Mouse (Mus musculus) heart, postnatal 0 days (tissue): ENCODE data around the gene Acbd3.

ENCODE experiments used
- CTCF ChIP-seq: IDR thresholded peaks from 2 replicates; pipeline ENCODE4 v1.5.1; 2016; ENCODE audit warnings: antibody characterized with exemption, control low read depth, low read depth
- EP300 ChIP-seq: IDR thresholded peaks from 2 replicates; pipeline ENCODE4 v1.6.1; 2016; ENCODE audit warnings: antibody characterized with exemption, low read depth

GRCm38 (mm10) chr1:180782906-180783579 is 57.2 kb downstream of the Acbd3 start:
- no peak for TF ChIP-seq CTCF
- TF ChIP-seq EP300 = no peak
